Mouse (Mus musculus): ENCODE measurements around the gene Plekhf1. TPM values are rescaled to one million over a fixed set of nuclear protein-coding genes. Genes with fewer than 3 reads are reported as not detected.

The Plekhf1 gene
- polyA plus RNA-seq, 1 experiment from 2014 or later: 1.4 TPM

GRCm38 (mm10) chr7:38182596-38182961 is 45.2 kb downstream of the Plekhf1 start:
- no peaks in the 10 kb centered on the region for H3K36me3 ChIP-seq (replicated peaks)
- no peaks in the 10 kb centered on the region for H3K27me3 ChIP-seq
- peak overlapping the region; percentile 54; the same call in 1 of the 2 replicates for H3K4me3 ChIP-seq (replicated peaks)
- peaks cover 16% of the 10 kb centered on the region for H3K4me1 ChIP-seq
- peak overlapping the region; percentile 94 for H3K4me2 ChIP-seq
- under 1% methylated on average over 11 of the region's 11 CpGs for WGBS
- H3K9ac ChIP-seq: no peak overlapping the region
- ATAC-seq (ENCODE audit: low FRiP score): 0 out of 2 replicates have a peak, but pooled peaks have one; percentile 28
- no peaks in the 10 kb centered on the region for H3K9me3 ChIP-seq
- H3K27ac ChIP-seq: no peak overlapping the region

GRCm38 (mm10) chr7:38181366-38181765 is 46.5 kb downstream of the Plekhf1 start:
- no peak for ATAC-seq (ENCODE audit: low FRiP score)
- H3K4me2 ChIP-seq: no peak overlapping the region
- no peak overlapping the region for H3K27ac ChIP-seq
- H3K27me3 ChIP-seq: no peaks in the 10 kb centered on the region
- H3K9ac ChIP-seq: no peak overlapping the region
- no peaks in the 10 kb centered on the region for H3K9me3 ChIP-seq
- WGBS: 84% methylated on average over 2 of the region's 2 CpGs
- H3K4me1 ChIP-seq: peaks cover 16% of the 10 kb centered on the region
- no peak overlapping the region for H3K4me3 ChIP-seq (replicated peaks)
- no peaks in the 10 kb centered on the region for H3K36me3 ChIP-seq (replicated peaks)

- 76% methylated on average over 3 of the region's 3 CpGs for WGBS
- Histone ChIP-seq H3K27me3 (0 out of 2 replicates have a peak, but pooled peaks cover 6% of the 10 kb centered on the region), H3K36me3 (replicated peaks) (no peaks in the 10 kb centered on the region), H3K4me3 (replicated peaks) (no peak overlapping the region), H3K9me3 (no peaks in the 10 kb centered on the region), H3K9ac (no peak overlapping the region), H3K4me1 (peaks cover 18% of the 10 kb centered on the region), H3K4me2 (no peak overlapping the region), H3K27ac (no peak overlapping the region)
- ATAC-seq (ENCODE audit: low FRiP score): no peak
Measured at GRCm38 (mm10) chr7:38179896-38180295, 47.9 kb downstream of the Plekhf1 start.

GRCm38 (mm10) chr7:38176056-38176455 is 51.8 kb downstream of the Plekhf1 start:
- H3K9me3 ChIP-seq: no peaks in the 10 kb centered on the region
- no peak for ATAC-seq (ENCODE audit: low FRiP score)
- no peak overlapping the region for H3K4me2 ChIP-seq
- no peaks in the 10 kb centered on the region for H3K36me3 ChIP-seq (replicated peaks)
- no peak overlapping the region for H3K27ac ChIP-seq
- peaks cover 17% of the 10 kb centered on the region for H3K4me1 ChIP-seq
- no peak overlapping the region for H3K9ac ChIP-seq
- no peak overlapping the region for H3K4me3 ChIP-seq (replicated peaks)
- 0 out of 2 replicates have a peak, but pooled peaks cover 13% of the 10 kb centered on the region for H3K27me3 ChIP-seq
- 76% methylated on average over 3 of the region's 3 CpGs for WGBS

GRCm38 (mm10) chr7:38174321-38175148 is 53.3 kb downstream of the Plekhf1 start:
- H3K4me1 ChIP-seq: peaks cover 17% of the 10 kb centered on the region
- peak overlapping the region; percentile 53 for H3K4me2 ChIP-seq
- peak; percentile 91 for ATAC-seq (ENCODE audit: low FRiP score)
- peak overlapping the region; percentile 72 for H3K27ac ChIP-seq
- H3K9me3 ChIP-seq: no peaks in the 10 kb centered on the region
- no peaks in the 10 kb centered on the region for H3K36me3 ChIP-seq (replicated peaks)
- 9% methylated on average over 31 of the region's 31 CpGs for WGBS
- peak overlapping the region; percentile 62 for H3K9ac ChIP-seq
- 0 out of 2 replicates have a peak, but pooled peaks cover 13% of the 10 kb centered on the region for H3K27me3 ChIP-seq
- H3K4me3 ChIP-seq (replicated peaks): peak overlapping the region; percentile 28

- H3K4me1 ChIP-seq: peaks cover 17% of the 10 kb centered on the region
- H3K9me3 ChIP-seq: no peaks in the 10 kb centered on the region
- no peaks in the 10 kb centered on the region for H3K36me3 ChIP-seq (replicated peaks)
- peak overlapping the region; percentile 53 for H3K4me2 ChIP-seq
- H3K9ac ChIP-seq: peak overlapping the region; percentile 62
- WGBS: 7% methylated on average over 14 of the region's 14 CpGs
- 0 out of 2 replicates have a peak, but pooled peaks cover 13% of the 10 kb centered on the region for H3K27me3 ChIP-seq
- peak; percentile 59 for ATAC-seq (ENCODE audit: low FRiP score)
- peak overlapping the region; percentile 28 for H3K4me3 ChIP-seq (replicated peaks)
- H3K27ac ChIP-seq: no peak overlapping the region
Measured at GRCm38 (mm10) chr7:38173871-38174270, 53.9 kb downstream of the Plekhf1 start.

GRCm38 (mm10) chr7:38167724-38168141 is 60.1 kb downstream of the Plekhf1 start:
- 0 out of 2 replicates have a peak overlapping the region, but pooled peaks have one; percentile 8 for H3K4me2 ChIP-seq
- ATAC-seq (ENCODE audit: low FRiP score): peak; percentile 27; the same call in 1 of the 2 replicates

More at GRCm38 (mm10) chr7:38167724-38168141, 60.1 kb downstream of the Plekhf1 start:
- no peak overlapping the region for H3K4me3 ChIP-seq (replicated peaks)
- H3K36me3 ChIP-seq (replicated peaks): no peaks in the 10 kb centered on the region
- H3K9ac ChIP-seq: no peak overlapping the region
- 0 out of 2 replicates have a peak, but pooled peaks cover 3% of the 10 kb centered on the region for H3K27me3 ChIP-seq
- H3K9me3 ChIP-seq: no peaks in the 10 kb centered on the region
- no peaks in the 10 kb centered on the region for H3K4me1 ChIP-seq
- WGBS: 17% methylated on average over 11 of the region's 11 CpGs
- H3K27ac ChIP-seq: no peak overlapping the region

Other genes with a start within 250 kb of the Plekhf1 start
- 45.9 and 46.7 TPM in 2 replicates for gene Uri1, start 204.5 kb downstream of the Plekhf1 start, polyA plus RNA-seq (2016; fragmentation: Nextera tagmentation; extraction: Ambion mirVana)
- 43.4 and 44.1 TPM in 2 replicates for gene Ccne1, start 120.5 kb downstream of the Plekhf1 start, polyA plus RNA-seq (2016; fragmentation: Nextera tagmentation; extraction: Ambion mirVana)
- 12.1 and 14.2 TPM in 2 replicates for gene 1600014C10Rik, start 44.8 kb downstream of the Plekhf1 start, polyA plus RNA-seq (2016; fragmentation: Nextera tagmentation; extraction: Ambion mirVana)
- gene Pop4, start 43.4 kb upstream of the Plekhf1 start, polyA plus RNA-seq (2016; fragmentation: Nextera tagmentation; extraction: Ambion mirVana): 94.3 and 94.5 TPM in 2 replicates